Mouse (Mus musculus): ENCODE measurements around the gene Rab34.

Gene Rab34

GRCm38 (mm10) chr11:78215709-78216317 lies 27.6 kb downstream of the Rab34 start:
- DNase-seq (ENCODE audit: low spot score), result no peak

GRCm38 (mm10) chr11:78223586-78223985 lies 35.4 kb downstream of the Rab34 start:
- no peak for DNase-seq (ENCODE audit: low spot score)

GRCm38 (mm10) chr11:78231518-78231917 lies 43.3 kb downstream of the Rab34 start:
- DNase-seq (ENCODE audit: low spot score), result no peak

GRCm38 (mm10) chr11:78240193-78240857 lies 52.1 kb downstream of the Rab34 start:
- DNase-seq (ENCODE audit: low spot score), result no peak
